Mouse (Mus musculus): ENCODE results near the gene Lrrc61. TPM values are rescaled to one million over a fixed set of nuclear protein-coding genes. Genes with fewer than 3 reads are reported as not detected.

Gene Lrrc61
- total RNA-seq, 2 experiments from 2014 or later: 17.1 to 20.2 TPM

GRCm38 (mm10) chr6:48578736-48579135 lies 24.1 kb downstream of the Lrrc61 start:
- H3K27ac ChIP-seq: peak overlapping the region; percentile 73
- no peak overlapping the region for H3K4me3 ChIP-seq
- no peak for DNase-seq
- no peak for TF ChIP-seq CTCF (IDR thresholded peaks at IDR 0.05)
- intact Hi-C loops (cut with DNase I): no loop called here

- peak; percentile 28 for DNase-seq
- H3K27ac ChIP-seq: peak overlapping the region; percentile 73
- intact Hi-C loops (cut with DNase I): no loop called here
- no peak for TF ChIP-seq CTCF (IDR thresholded peaks at IDR 0.05)
- peak overlapping the region; percentile 19; the same call in 1 of the 2 replicates for H3K4me3 ChIP-seq
Measured at GRCm38 (mm10) chr6:48579215-48579648, 24.6 kb downstream of the Lrrc61 start.

- H3K4me3 ChIP-seq: no peak overlapping the region
- no peak overlapping the region for H3K27ac ChIP-seq
- TF ChIP-seq CTCF (IDR thresholded peaks at IDR 0.05): no peak
- DNase-seq: no peak
- intact Hi-C loops (cut with DNase I): no loop called here
Measured at GRCm38 (mm10) chr6:48581257-48581656, 26.7 kb downstream of the Lrrc61 start.

GRCm38 (mm10) chr6:48582037-48582436 lies 27.4 kb downstream of the Lrrc61 start:
- DNase-seq: no peak
- Histone ChIP-seq H3K27ac (no peak overlapping the region), H3K4me3 (no peak overlapping the region)
- TF ChIP-seq CTCF (IDR thresholded peaks at IDR 0.05): peak; percentile 91; the same call in 1 of the 2 replicates
- intact Hi-C loops (cut with DNase I): loop anchor here (2.0 kb wide), 1 partner anchor 61 kb away; no protein-coding TSS in a partner anchor

- Histone ChIP-seq H3K27ac (peak within 1 kb of the TSS; percentile 81), H3K4me3 (no peak within 1 kb of the TSS)
- no peak for TF ChIP-seq CTCF (IDR thresholded peaks at IDR 0.05)
- intact Hi-C loops (cut with DNase I): no loop called here
- peak; percentile 55 for DNase-seq
Measured at GRCm38 (mm10) chr6:48589194-48589750, 34.7 kb downstream of the Lrrc61 start, which contains the start of gene Gm45021. Gene Gm45021 (plus strand): TSS chr6:48589610.

- no peak overlapping the region for H3K4me3 ChIP-seq
- H3K27ac ChIP-seq: peak overlapping the region; percentile 31; the same call in 1 of the 2 replicates
- DNase-seq: no peak
- intact Hi-C loops (cut with DNase I): no loop called here
- no peak for TF ChIP-seq CTCF (IDR thresholded peaks at IDR 0.05)
Measured at GRCm38 (mm10) chr6:48591221-48591845, 36.7 kb downstream of the Lrrc61 start.

GRCm38 (mm10) chr6:48591871-48592270 lies 37.3 kb downstream of the Lrrc61 start:
- intact Hi-C loops (cut with DNase I): loop anchor here (2.0 kb wide), 1 partner anchor 37 kb away; the partner anchor contains the start of gene Lrrc61
- DNase-seq: no peak
- peak overlapping the region; percentile 31; the same call in 1 of the 2 replicates for H3K27ac ChIP-seq
- H3K4me3 ChIP-seq: no peak overlapping the region
- no peak for TF ChIP-seq CTCF (IDR thresholded peaks at IDR 0.05)

GRCm38 (mm10) chr6:48593158-48594042 lies 38.8 kb downstream of the Lrrc61 start, which contains the start of the genes Repin1 and Gm44965:
Gene Repin1 (plus strand): TSS chr6:48593883.
Gene Gm44965 (plus strand): TSS chr6:48593941.
- Histone ChIP-seq H3K4me3 (peak within 1 kb of the TSS; percentile 79), H3K27ac (peak within 1 kb of the TSS; percentile 97)
- TF ChIP-seq CTCF (IDR thresholded peaks at IDR 0.05): peak; percentile 71
- intact Hi-C loops (cut with DNase I): loop anchor here (2.0 kb wide), 1 partner anchor 39 kb away; the partner anchor contains the start of gene Lrrc61
- DNase-seq: peak; percentile 97

- peak overlapping the region; percentile 79 for H3K4me3 ChIP-seq
- intact Hi-C loops (cut with DNase I): no loop called here
- peak overlapping the region; percentile 97 for H3K27ac ChIP-seq
- no peak for DNase-seq
- no peak for TF ChIP-seq CTCF (IDR thresholded peaks at IDR 0.05)
Measured at GRCm38 (mm10) chr6:48594043-48594738, 39.6 kb downstream of the Lrrc61 start.

- DNase-seq: peak; percentile 54
- TF ChIP-seq CTCF (IDR thresholded peaks at IDR 0.05): no peak
- H3K27ac ChIP-seq: peak overlapping the region; percentile 97
- intact Hi-C loops (cut with DNase I): no loop called here
- H3K4me3 ChIP-seq: peak overlapping the region; percentile 79
Measured at GRCm38 (mm10) chr6:48595278-48595677, 40.7 kb downstream of the Lrrc61 start.

- DNase-seq: no peak
- intact Hi-C loops (cut with DNase I): no loop called here
- no peak for TF ChIP-seq CTCF (IDR thresholded peaks at IDR 0.05)
Measured at GRCm38 (mm10) chr6:48596545-48597232, 42.1 kb downstream of the Lrrc61 start.

More at GRCm38 (mm10) chr6:48596545-48597232, 42.1 kb downstream of the Lrrc61 start:
- H3K4me3 ChIP-seq: no peak overlapping the region
- no peak overlapping the region for H3K27ac ChIP-seq
